Mouse (Mus musculus) bone marrow, adult 2 months (tissue): ENCODE measurements around the gene Platr17.

Source experiments
- CTCF ChIP-seq: fragments of 200-500 bp; IDR thresholded peaks from 2 replicates; pipeline ENCODE4 v1.5.1; 2011; ENCODE audit warnings: low read length, control low read depth; ENCODE audit not compliant: control insufficient read depth, insufficient read depth
- POLR2A ChIP-seq: fragments of 200-500 bp; IDR thresholded peaks from 2 replicates; pipeline ENCODE4 v1.6.1; 2011; ENCODE audit warnings: low read depth, mild to moderate bottlenecking, control low read depth, low read length, borderline replicate concordance; ENCODE audit not compliant: control insufficient read depth

DNA sequence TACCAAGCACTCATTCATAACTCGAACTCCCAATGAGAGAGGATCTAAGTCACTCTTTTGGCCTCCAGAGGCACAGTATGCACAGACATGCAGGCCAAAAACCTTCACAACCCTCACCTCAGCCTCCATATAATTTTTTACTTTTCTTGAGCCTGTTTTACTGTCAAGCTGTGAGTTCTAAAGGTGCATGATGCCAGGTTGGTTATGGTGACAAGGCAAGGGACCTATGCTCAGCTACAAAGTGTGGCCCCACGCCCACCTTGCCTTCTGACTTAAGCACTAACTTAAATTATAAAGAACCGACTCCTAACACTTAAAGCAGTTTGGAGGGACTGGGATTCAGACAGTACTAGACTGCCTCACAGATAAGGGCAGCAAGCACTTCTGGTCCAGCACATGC lies 48.4 kb downstream of the Platr17 start:
- no peak for TF ChIP-seq CTCF
- TF ChIP-seq POLR2A, result no peak
